Mouse (Mus musculus) E14TG2a.4 (cell line): Measurements from ENCODE around the gene Knop1.

Experiments used
- H3K27me3 ChIP-seq: 2 replicates; pipeline ENCODE4 v1.6.1; 2014; ENCODE audit warnings: low read length, control low read depth; ENCODE audit not compliant: insufficient read depth
- H3K36me3 ChIP-seq: 2 replicates; pipeline ENCODE4 v1.6.1; 2014; ENCODE audit warnings: low read length, control low read depth; ENCODE audit not compliant: insufficient read depth
- H3K4me1 ChIP-seq: replicated peaks from 2 replicates; pipeline ENCODE4 v1.6.1; 2014; ENCODE audit warnings: low read depth, low read length, control low read depth
- H3K4me3 ChIP-seq: replicated peaks from 2 replicates; pipeline ENCODE4 v1.5.1; 2014; ENCODE audit warnings: mild to moderate bottlenecking, low read length
- H3K9me3 ChIP-seq: 2 replicates; pipeline ENCODE4 v1.6.1; 2014; ENCODE audit warnings: low read length, control low read depth
- CTCF ChIP-seq: conservative IDR thresholded peaks from 2 replicates; pipeline ENCODE4 v1.5.1; 2014; ENCODE audit warnings: low read length
- NANOG ChIP-seq: IDR thresholded peaks from 2 replicates; pipeline ENCODE4 v1.6.1; 2014; ENCODE audit warnings: borderline replicate concordance, low read length, mixed read lengths
- POU5F1 ChIP-seq: IDR thresholded peaks from 2 replicates; pipeline ENCODE4 v1.6.1; 2014; ENCODE audit warnings: low read length, borderline replicate concordance

The Knop1 gene

DNA sequence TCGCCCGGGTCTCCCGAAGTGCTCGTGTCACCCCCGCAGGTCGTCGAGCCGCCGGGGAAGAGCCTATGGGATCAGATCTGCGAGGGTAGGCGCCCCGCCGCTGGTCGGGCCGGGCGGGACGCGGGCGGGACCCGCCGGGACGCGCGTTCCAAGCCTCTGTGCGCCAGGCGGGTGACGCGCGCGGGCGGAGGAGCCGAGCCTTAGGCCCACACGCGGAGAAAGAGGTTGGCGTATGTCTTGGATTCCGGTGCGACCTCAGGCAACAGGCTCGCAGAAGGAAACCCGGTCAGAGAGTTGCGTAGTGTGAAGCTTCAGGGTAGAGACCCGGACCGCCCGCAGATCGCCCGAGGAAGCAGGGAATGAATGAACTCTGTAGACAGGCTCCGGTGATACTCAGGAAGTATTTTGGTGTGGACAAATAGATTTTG lies at the start of gene Knop1:
Knop1 (minus strand) TSS at position 378 of the 428 bp plus-strand sequence.
- Histone ChIP-seq H3K4me1 (peaks cover 47% of the 10 kb centered on the region), H3K4me3 (peak within 1 kb of the TSS; percentile 92), H3K36me3 (peaks cover 46% of the 10 kb centered on the region), H3K9me3 (no peaks in the 10 kb centered on the region), H3K27me3 (no peaks in the 10 kb centered on the region)
- TF ChIP-seq CTCF (no peak), NANOG (no peak), POU5F1 (no peak)

DNA sequence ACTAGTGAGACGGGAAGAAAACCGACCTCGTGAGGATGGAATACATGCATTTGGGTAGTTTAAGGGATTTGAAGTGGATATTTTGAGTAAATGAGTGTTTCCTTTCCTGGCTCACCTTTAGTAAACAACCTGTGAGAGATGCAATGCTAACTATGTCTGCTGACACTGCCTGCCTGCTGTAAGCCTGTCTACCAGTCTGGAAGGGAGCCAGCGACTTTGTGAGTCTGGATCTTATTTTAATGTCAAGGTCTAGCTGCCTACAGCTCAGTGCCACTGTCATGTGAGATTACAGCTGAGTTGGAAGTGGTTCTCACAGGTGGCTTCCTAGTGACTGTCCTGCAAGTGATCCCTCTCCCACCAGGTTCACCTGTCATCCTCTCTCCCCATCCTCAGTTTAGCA lies 48.5 kb upstream of the Knop1 start:
- Histone ChIP-seq H3K4me1 (peaks cover 7% of the 10 kb centered on the region; the same call in 1 of the 2 replicates), H3K36me3 (no peaks in the 10 kb centered on the region), H3K27me3 (no peaks in the 10 kb centered on the region; the same call in 1 of the 2 replicates), H3K4me3 (no peak overlapping the region), H3K9me3 (no peaks in the 10 kb centered on the region)
- TF ChIP-seq CTCF (no peak), POU5F1 (no peak), NANOG (no peak)

DNA sequence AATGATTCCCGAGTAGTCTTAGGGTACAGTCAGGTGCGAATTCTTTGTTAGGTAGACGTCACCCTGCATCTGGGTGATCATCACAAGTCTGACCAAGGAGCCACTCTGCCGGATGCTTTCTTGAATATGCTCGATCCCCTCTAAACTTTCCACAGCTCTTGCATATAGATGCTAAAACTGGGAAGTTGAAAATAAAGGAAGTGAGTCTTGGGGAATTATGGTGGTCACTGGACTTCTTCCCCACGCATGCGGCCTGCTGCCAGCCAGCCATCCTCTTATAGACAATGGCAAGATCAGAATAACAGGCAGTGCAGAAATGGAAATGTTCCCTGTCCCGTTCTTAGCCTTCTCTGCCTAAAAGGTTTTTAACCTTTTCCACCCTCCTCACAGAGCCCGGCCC lies 47.8 kb upstream of the Knop1 start:
- Histone ChIP-seq H3K27me3 (no peaks in the 10 kb centered on the region; the same call in 1 of the 2 replicates), H3K4me3 (no peak overlapping the region), H3K4me1 (peaks cover 7% of the 10 kb centered on the region; the same call in 1 of the 2 replicates), H3K36me3 (no peaks in the 10 kb centered on the region), H3K9me3 (no peaks in the 10 kb centered on the region)
- TF ChIP-seq CTCF = no peak
- no peak for TF ChIP-seq NANOG
- no peak for TF ChIP-seq POU5F1

GRCm38 (mm10) chr7:118902944-118903343 lies 46.9 kb upstream of the Knop1 start:
- H3K36me3 ChIP-seq = no peaks in the 10 kb centered on the region
- no peaks in the 10 kb centered on the region; the same call in 1 of the 2 replicates for H3K27me3 ChIP-seq
- no peaks in the 10 kb centered on the region for H3K9me3 ChIP-seq
- peaks cover 7% of the 10 kb centered on the region; the same call in 1 of the 2 replicates for H3K4me1 ChIP-seq
- no peak overlapping the region for H3K4me3 ChIP-seq
- no peak for TF ChIP-seq CTCF
- TF ChIP-seq POU5F1 = no peak
- no peak for TF ChIP-seq NANOG

DNA sequence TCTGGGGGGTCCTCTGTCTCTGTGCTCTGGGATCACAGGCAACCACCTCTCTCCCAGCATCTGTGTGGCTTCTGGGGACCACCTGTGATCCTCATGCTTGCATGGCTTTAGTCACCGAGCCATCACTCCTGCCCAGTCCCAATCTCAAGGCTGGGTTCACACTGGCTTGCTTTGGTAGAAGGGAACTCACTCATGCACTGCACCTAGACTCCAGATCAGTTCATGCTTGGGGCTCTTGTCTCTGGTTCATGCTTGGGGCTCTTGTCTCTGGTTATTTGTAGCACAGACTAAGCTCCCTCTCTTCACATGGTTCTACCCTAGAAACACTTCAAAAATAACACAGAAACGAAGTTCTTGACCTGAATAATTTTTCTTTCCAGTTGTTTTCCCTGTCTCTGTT lies 44.0 kb upstream of the Knop1 start:
- TF ChIP-seq NANOG = no peak
- TF ChIP-seq POU5F1 = no peak
- TF ChIP-seq CTCF = no peak
- Histone ChIP-seq H3K27me3 (peaks cover 3% of the 10 kb centered on the region; the same call in 1 of the 2 replicates), H3K4me1 (peaks cover 7% of the 10 kb centered on the region; the same call in 1 of the 2 replicates), H3K4me3 (no peak overlapping the region), H3K9me3 (no peaks in the 10 kb centered on the region), H3K36me3 (no peaks in the 10 kb centered on the region)

DNA sequence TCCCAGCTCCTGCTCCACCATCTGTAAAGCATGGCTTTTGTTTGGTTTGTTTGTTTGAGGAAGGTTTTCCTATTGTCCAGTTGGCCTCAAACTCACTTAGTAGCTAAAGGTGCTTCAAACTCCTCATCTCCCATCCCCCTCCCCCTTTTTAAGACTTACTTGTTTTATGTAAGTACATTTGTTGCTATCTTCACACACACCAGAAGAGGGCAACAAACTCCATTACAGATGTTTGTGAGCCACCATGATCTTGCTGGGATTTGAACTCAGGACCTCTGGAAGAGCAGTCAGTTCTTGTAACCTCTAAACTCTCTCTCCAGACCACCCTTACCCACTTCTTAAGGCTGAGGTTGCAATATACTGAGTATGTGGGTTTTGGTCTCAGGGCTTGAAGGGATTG lies 42.0 kb upstream of the Knop1 start:
- TF ChIP-seq POU5F1 = no peak
- TF ChIP-seq CTCF = no peak
- no peak for TF ChIP-seq NANOG
- no peaks in the 10 kb centered on the region for H3K36me3 ChIP-seq
- H3K27me3 ChIP-seq = peaks cover 4% of the 10 kb centered on the region; the same call in 1 of the 2 replicates
- peaks cover 5% of the 10 kb centered on the region; the same call in 1 of the 2 replicates for H3K4me1 ChIP-seq
- H3K9me3 ChIP-seq = no peaks in the 10 kb centered on the region
- H3K4me3 ChIP-seq = no peak overlapping the region

GRCm38 (mm10) chr7:118895469-118896450 lies 39.7 kb upstream of the Knop1 start:
- Histone ChIP-seq H3K9me3 (no peaks in the 10 kb centered on the region), H3K36me3 (no peaks in the 10 kb centered on the region), H3K27me3 (peaks cover 4% of the 10 kb centered on the region; the same call in 1 of the 2 replicates), H3K4me1 (peaks cover 5% of the 10 kb centered on the region; the same call in 1 of the 2 replicates), H3K4me3 (no peak overlapping the region)
- TF ChIP-seq POU5F1 = no peak

- H3K36me3 ChIP-seq = no peaks in the 10 kb centered on the region
- TF ChIP-seq CTCF (no peak), POU5F1 (no peak), NANOG (no peak)
- peaks cover 47% of the 10 kb centered on the region for H3K4me1 ChIP-seq
- H3K4me3 ChIP-seq = no peak overlapping the region
- no peaks in the 10 kb centered on the region; the same call in 1 of the 2 replicates for H3K27me3 ChIP-seq
- no peaks in the 10 kb centered on the region for H3K9me3 ChIP-seq
These were observed 33.1 kb upstream of the Knop1 start for GRCm38 (mm10) chr7:118889046-118889680.
